Mouse (Mus musculus): ENCODE data around the gene Sh3bgrl2.

DNA sequence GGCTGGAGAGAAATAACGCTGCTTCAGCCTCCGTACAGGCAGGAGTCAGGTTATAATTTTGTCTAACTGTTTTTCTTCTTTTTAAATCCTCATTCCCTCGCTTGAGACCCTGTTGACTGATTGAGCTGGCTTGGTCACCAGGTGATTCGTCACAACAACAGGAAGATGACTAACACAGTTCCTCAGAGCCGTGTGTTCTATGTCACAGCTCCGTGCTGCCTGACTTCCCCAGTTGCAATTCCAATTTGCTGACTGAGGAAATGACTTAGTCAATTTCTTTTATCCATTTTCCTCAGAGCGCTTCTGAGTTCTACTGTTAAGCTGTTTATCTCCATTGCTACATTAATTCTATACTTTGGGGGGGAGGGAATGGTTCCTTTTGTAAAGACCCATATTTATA, 1.8 kb upstream of the Sh3bgrl2 start:
- TF ChIP-seq HCFC1 (IDR thresholded peaks at IDR 0.05; ENCODE audit: borderline replicate concordance, insufficient read depth, low read length) = no peak
- TF ChIP-seq MAFK (IDR thresholded peaks at IDR 0.05; ENCODE audit: insufficient read depth, low read depth, low read length) = no peak
- TF ChIP-seq ZC3H11A (IDR thresholded peaks at IDR 0.05; ENCODE audit: borderline replicate concordance, low read depth, low read length) = no peak
- no peak for TF ChIP-seq CHD2 (IDR thresholded peaks at IDR 0.05; ENCODE audit: low read depth, low read length)
- TF ChIP-seq ZNF384 (IDR thresholded peaks at IDR 0.05; ENCODE audit: low read depth, low read length) = no peak
